Mouse (Mus musculus): ENCODE results near the gene Mrps9. TPM values are rescaled to one million over a fixed set of nuclear protein-coding genes. Genes with fewer than 3 reads are reported as not detected.
"Not testable (repeated sequence)": the region's sequence is repeated elsewhere in the genome, so short reads cannot be mapped to it uniquely, and the experiment has no call there.

The Mrps9 gene
- 100 to 1,000 TPM in 3 of 4 experiments, 10 to 100 TPM in 1; 98.7 to 111 (median 104) TPM for total RNA-seq (2022)

- peak; percentile 96 for DNase-seq (ENCODE audit: low spot score)
Observed at GRCm38 (mm10) chr1:42850663-42851397, at the start of gene Mrps9. TSS of gene Mrps9 (plus strand) at chr1:42851233.

- DNase-seq (ENCODE audit: low spot score), result no peak
Observed at GRCm38 (mm10) chr1:42813301-42813845, 37.7 kb upstream of the Mrps9 start.

- DNase-seq (ENCODE audit: low spot score), result no peak
Observed at GRCm38 (mm10) chr1:42814798-42815619, 36.0 kb upstream of the Mrps9 start.

GRCm38 (mm10) chr1:42851398-42851767 is 350 bp downstream of the Mrps9 start:
- no peak for DNase-seq (ENCODE audit: low spot score)

GRCm38 (mm10) chr1:42851810-42852209 is 777 bp downstream of the Mrps9 start:
- DNase-seq (ENCODE audit: low spot score), result no peak

- DNase-seq (ENCODE audit: low spot score), result no peak
Observed at GRCm38 (mm10) chr1:42864719-42865250, 13.8 kb downstream of the Mrps9 start.

- DNase-seq (ENCODE audit: low spot score), result no peak
Observed at GRCm38 (mm10) chr1:42865336-42865939, 14.4 kb downstream of the Mrps9 start.

- no peak for DNase-seq (ENCODE audit: low spot score)
Observed at GRCm38 (mm10) chr1:42865986-42866385, 15.0 kb downstream of the Mrps9 start.

- no peak for DNase-seq (ENCODE audit: low spot score)
Observed at GRCm38 (mm10) chr1:42867188-42867587, 16.2 kb downstream of the Mrps9 start.

GRCm38 (mm10) chr1:42874174-42874573 is 23.1 kb downstream of the Mrps9 start:
- DNase-seq (ENCODE audit: low spot score), result no peak

- no peak for DNase-seq (ENCODE audit: low spot score)
Observed at GRCm38 (mm10) chr1:42875271-42875670, 24.2 kb downstream of the Mrps9 start.

GRCm38 (mm10) chr1:42876463-42877093 is 25.5 kb downstream of the Mrps9 start:
- no peak for DNase-seq (ENCODE audit: low spot score)

GRCm38 (mm10) chr1:42877264-42877663 is 26.2 kb downstream of the Mrps9 start:
- no peak for DNase-seq (ENCODE audit: low spot score)

- no peak for DNase-seq (ENCODE audit: low spot score)
Observed at GRCm38 (mm10) chr1:42878851-42879250, 27.8 kb downstream of the Mrps9 start.

- DNase-seq (ENCODE audit: low spot score), result no peak
Observed at GRCm38 (mm10) chr1:42882258-42882657, 31.2 kb downstream of the Mrps9 start.

GRCm38 (mm10) chr1:42883418-42883817 is 32.4 kb downstream of the Mrps9 start:
- not testable (repeated sequence) for DNase-seq (ENCODE audit: low spot score)

GRCm38 (mm10) chr1:42887835-42888234 is 36.8 kb downstream of the Mrps9 start:
- no peak for DNase-seq (ENCODE audit: low spot score)

GRCm38 (mm10) chr1:42888541-42889349 is 37.7 kb downstream of the Mrps9 start:
- no peak for DNase-seq (ENCODE audit: low spot score)

- no peak for DNase-seq (ENCODE audit: low spot score)
Observed at GRCm38 (mm10) chr1:42889421-42889887, 38.4 kb downstream of the Mrps9 start.

- no peak for DNase-seq (ENCODE audit: low spot score)
Observed at GRCm38 (mm10) chr1:42894695-42895094, 43.7 kb downstream of the Mrps9 start.
